Mouse (Mus musculus): Measurements from ENCODE around the gene Atp10a.

GRCm38 (mm10) chr7:58841066-58841465 lies 185.1 kb downstream of the Atp10a start:
- TF ChIP-seq CTCF (IDR thresholded peaks at IDR 0.05; ENCODE audit: low read depth) (no peak), EP300 (IDR thresholded peaks at IDR 0.05; ENCODE audit: low read depth) (no peak)

All from liver, embryonic 14.5 days (tissue).